Mouse (Mus musculus): ENCODE measurements around the gene Zmpste24.

DNA sequence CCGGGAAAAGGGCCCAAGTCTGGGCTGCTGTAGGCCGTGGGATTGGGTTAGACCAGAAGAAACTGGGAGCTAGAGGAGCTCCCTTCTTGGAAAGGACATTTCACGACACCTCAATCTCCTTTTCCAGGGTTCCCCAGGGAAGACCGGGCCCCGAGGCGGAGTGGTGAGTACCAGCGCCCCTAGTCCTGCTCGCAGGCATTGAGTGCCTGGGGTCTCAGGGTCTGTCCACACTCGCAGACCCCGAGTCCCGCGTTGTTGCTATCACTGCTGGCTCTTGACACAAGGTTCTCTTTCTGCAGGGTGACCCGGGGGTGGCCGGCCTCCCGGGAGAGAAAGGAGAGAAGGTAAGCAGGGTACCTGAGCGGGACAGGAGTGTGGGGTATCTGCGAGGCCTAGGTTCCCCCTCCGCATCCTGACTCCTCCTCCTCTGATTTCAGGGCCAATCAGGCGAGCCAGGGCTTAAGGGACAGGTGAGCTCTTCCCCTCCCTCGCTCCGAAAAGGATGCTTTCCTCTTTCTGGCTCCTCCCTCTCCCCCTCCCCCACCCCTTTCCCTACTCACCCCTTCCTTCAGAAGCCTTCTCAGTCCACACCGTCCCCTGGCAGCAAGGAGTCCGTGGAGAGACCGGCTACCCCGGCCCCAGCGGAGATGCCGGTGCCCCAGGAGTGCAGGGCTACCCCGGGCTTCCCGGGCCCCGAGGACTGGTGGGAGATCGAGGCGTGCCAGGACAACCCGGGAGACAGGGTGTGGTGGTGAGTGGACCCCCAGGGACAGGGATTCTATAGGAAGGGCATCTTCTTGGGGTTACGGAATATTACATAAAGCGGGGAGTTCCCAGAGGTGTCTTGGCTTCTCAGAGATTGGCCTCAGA lies 45.4 kb downstream of the Zmpste24 start:
- no peak for TF ChIP-seq CTCF (IDR thresholded peaks at IDR 0.05; ENCODE audit: low read depth, low read length)
- TF ChIP-seq GATA2 (IDR thresholded peaks at IDR 0.05; ENCODE audit: borderline replicate concordance, low read depth, low read length): no peak
- TF ChIP-seq POLR2AphosphoS5 (IDR thresholded peaks at IDR 0.05; ENCODE audit: insufficient replicate concordance, low read depth, low read length): no peak
- no peak for TF ChIP-seq TAL1 (conservative IDR thresholded peaks at IDR 0.05; ENCODE audit: low read depth, low read length)
- TF ChIP-seq GATA1 (IDR thresholded peaks at IDR 0.05; ENCODE audit: borderline replicate concordance, low read length): no peak
